Mouse (Mus musculus) spleen, adult 12 weeks (tissue): Measurements from ENCODE around the gene Tmem108.
"Not testable (repeated sequence)": the region's sequence is repeated elsewhere in the genome, so short reads cannot be mapped to it uniquely, and the experiment has no call there.

Source experiments
- DNase-seq: peaks from one replicate; pipeline ENCODE4 v3.0.0; 2022; ENCODE audit warnings: low spot score

Gene Tmem108

DNA sequence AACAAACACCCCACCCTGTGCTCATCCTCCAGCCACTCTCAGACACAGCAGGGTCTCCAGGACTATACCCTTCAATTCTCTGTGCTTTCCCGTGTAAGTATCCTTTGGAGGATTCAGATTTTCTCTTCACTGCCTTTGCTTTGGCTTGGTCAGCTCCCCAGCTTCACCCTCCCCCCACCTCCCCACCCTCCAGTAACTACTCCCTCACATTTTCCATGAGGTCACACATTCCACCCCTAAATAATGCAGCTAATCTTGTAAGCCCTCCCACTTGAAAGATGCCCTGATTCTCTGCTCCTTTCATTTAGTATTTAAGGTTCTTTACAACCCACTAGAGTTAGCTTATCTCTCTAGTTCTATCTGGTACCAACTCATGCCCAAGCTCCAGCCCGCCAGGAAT, 82.4 kb downstream of the Tmem108 start:
- DNase-seq: no peak

- DNase-seq: no peak
These were observed 83.0 kb downstream of the Tmem108 start for GRCm38 (mm10) chr9:103678531-103679060.

GRCm38 (mm10) chr9:103677811-103678210, 83.8 kb downstream of the Tmem108 start:
- no peak for DNase-seq

GRCm38 (mm10) chr9:103675721-103676480, 85.7 kb downstream of the Tmem108 start:
- DNase-seq: no peak

GRCm38 (mm10) chr9:103672881-103673280, 88.8 kb downstream of the Tmem108 start:
- DNase-seq: no peak

- DNase-seq: not testable (repeated sequence)
These were observed 91.0 kb downstream of the Tmem108 start for GRCm38 (mm10) chr9:103670592-103671113.

DNA sequence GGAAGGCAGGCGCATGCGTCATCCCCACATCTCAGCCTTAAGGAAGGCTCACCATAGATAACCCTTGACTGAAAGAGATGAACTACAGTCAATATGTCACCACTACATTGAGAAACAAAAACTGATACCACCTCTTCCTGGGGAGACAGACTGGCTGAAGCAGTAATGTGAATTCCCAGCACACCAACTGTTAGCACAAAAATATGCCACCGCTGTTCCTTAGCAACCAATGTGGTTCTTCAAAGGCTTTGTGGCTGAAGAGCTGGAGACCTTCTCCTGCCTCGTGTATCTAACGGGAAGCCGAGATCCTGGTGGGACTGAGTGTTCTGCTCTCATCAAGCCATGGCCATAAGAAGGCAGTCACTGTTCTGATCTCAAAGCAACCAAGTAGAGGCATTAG, 92.8 kb downstream of the Tmem108 start:
- no peak for DNase-seq

DNA sequence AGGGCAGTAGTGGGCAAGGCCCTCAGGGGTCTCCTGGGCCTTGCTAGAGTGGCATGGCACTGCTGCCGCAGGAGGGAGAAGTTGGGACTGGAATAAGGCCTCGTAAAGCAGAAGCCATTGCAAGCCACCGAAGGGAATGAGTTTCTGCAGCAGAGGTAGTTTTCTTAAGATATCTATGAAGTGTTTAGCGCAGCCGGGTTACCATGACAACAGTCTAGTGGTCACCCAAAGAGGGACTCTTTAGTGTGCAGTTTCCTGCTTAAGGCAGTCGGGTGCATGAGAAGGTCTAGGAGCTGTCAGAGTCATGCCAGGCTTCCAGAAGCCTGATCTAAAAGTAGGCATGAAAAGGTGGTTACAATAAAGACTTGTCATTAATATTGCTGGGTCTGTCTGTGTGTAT, 95.8 kb downstream of the Tmem108 start:
- no peak for DNase-seq

- no peak for DNase-seq
These were observed 97.5 kb downstream of the Tmem108 start for GRCm38 (mm10) chr9:103664151-103664550.

- no peak for DNase-seq
These were observed 99.8 kb downstream of the Tmem108 start for GRCm38 (mm10) chr9:103661873-103662272.

DNA sequence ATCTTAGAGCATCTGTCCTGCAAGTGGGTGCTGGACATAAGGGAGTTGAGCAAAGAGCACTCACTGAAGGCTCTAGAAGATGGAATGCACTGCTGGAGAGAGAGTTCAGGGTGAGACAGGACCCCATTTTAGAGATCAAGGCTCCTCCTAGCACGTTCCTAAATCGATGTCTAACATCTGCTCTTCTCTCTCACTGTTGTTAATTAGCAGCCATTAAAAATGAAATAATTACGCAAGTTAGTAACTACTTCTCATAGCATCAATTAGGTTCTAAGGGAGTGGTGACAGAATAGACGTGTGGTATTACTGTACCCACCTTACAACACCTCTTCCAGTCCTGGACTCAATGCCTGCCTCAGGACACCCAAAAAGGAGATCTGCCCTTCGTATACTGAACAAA, 103.7 kb downstream of the Tmem108 start:
- no peak for DNase-seq

DNA sequence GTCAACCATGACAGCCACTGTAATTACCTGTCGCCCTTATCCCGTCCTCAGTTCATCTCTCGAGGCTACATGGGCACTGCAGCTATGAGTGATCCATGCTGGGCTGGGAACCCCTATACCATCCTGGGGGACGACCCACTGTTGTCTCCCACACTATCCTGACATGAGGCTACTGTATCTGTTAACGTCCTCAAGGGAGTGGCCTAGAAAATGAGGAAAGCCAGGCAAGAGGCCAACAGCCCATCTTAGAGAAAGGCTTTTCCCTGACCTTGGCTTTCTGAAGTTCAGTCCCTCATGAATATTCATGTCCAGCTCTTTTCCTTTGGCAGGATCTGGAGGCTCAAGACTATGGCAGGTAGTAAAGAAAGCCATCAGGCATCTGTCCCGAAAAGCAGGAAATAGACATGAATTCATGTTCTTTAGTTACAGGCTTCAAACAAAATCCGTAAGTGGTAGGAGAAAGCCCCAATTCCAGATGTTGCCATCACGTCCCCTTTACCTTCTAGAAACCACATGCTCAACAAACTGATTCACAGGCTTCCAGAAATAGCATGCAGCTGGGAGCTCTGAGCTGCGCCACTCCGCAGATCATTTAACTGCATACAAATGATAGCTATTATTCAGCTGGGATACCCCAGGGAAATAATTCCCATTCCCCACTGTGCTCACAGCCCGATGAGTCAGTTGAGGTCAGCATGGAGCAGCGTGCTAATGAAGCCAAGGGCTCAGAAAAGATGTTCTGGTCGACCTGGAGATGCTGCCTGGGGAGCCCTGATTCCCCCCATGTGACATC, 104.3 kb downstream of the Tmem108 start:
- DNase-seq: no peak

DNA sequence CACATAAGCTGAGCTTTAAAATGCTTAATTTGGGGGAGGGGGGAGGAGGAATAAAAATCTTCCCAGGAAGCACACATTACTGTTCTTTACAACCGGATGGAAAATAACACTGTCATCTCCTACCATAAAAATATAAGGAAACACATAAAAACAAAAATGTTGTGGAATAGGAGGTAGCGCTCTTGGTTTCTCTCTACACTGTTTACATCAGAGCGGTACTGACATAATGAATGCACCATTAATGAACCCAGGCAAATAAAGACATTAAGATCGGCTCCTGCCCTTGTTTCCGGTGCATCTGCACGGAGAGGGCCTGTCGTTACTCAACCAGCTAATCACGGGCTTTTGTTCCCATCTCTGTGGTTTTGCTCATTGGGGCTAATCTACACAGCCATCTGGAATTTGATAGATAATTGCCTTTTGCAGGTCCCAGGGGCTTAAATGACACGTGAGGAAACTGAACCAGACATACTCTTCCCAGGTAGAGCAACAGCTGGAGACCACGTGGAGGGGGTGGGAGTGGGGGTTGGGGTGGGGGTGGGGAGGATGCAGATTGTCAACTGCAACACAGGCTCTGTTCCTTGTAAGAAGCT, 107.5 kb downstream of the Tmem108 start:
- no peak for DNase-seq

- no peak for DNase-seq
These were observed 109.3 kb downstream of the Tmem108 start for GRCm38 (mm10) chr9:103652127-103652882.

DNA sequence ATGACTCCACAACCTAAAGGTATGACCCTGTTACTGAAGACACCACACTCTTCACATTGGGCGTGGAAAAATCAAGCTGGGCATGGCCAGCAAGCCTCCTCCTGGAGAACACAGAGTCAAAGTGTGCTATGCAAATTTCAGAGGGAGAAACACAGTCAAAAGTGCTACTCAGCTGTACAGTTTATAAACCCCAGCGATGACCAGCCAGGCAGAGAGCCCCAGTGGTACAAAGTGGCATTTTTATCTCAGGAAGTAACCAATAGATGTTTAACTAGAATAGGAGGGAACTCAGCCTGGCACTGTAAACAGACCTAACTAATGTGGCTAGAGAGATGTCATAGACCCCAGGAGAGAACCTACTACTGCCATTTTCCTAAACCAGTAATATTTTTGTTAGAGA, 115.0 kb downstream of the Tmem108 start:
- no peak for DNase-seq

DNA sequence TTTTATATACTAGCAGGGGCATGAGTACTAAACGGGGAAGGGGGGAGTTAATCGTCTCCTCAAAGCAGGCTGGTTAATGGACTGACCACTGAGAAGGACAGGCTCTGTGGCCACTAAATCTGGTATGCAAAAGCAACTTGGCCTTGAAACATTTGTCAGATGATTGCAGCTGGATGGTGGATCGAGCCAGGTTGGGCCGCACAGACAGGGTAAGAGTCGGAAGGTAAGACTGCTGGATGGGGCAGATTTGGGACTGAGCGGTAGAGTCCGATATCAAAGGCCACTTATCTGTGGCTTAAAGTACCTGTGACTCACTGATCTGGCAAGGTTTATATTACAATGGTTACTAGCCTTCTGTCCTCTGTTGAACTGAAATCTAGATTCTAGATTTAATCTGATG, 115.9 kb downstream of the Tmem108 start:
- DNase-seq: no peak

- no peak for DNase-seq
These were observed 119.3 kb downstream of the Tmem108 start for GRCm38 (mm10) chr9:103642300-103642699.

DNA sequence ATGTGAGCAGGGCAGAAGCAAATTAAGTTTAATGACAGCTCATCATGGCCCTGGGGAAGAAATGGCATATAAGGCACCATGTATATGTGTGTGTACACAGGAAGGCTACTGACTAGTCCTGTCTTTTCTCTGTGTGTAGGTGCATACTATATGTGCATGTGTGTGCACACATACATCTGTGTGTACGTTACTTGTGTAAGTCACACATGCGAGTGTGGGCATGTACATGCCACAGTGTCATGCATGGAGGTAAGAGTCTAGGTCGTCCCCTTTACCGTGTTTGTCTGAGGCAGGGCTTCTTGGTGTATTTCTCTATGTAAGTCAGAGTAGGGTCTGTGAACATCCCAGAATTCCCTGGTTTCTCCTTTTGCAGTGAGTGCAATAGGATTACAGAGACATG, 120.3 kb downstream of the Tmem108 start:
- no peak for DNase-seq

DNA sequence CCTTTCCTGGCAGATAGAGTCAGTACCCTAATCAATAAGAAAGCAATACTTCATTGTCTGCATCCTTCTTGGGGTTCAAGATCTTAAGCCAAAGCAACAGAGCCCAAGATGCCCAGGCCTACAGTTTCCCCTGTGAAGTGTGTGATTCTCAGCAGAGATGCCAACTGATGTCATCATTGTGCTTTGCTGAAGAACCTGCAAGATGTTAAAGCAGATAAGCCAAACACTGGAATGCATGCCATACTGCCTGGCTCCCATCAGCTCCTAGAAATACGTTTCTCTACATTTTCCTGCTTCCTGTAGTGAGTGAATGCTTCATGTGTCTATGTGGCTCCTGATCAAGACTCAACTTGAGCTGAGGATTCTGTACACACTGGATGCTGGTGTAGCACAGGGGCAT, 122.2 kb downstream of the Tmem108 start:
- no peak for DNase-seq

DNA sequence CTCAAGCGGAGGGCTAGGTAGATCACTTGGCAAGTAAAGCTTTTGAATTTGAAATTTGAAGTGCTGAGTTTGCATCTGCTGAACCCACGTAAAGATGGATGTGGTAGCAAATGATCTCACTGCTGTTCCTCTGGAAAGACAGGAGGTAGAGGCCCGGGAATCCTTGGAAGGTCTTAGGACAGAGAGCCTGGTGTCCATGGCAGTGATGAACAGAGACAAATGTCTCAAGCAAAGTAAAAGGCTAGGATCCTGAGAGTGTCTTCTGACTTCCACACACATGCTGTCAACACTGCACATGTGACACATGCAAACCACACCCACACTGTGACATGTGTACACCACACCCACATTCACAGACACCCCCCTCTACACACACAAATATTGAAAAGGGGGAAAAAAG, 124.2 kb downstream of the Tmem108 start:
- DNase-seq: no peak

- no peak for DNase-seq
These were observed 124.8 kb downstream of the Tmem108 start for GRCm38 (mm10) chr9:103636847-103637246.
